Mouse (Mus musculus): Measurements from ENCODE around the gene Samd9l. TPM values are rescaled to one million over a fixed set of nuclear protein-coding genes. Genes with fewer than 3 reads are reported as not detected.
"Not testable (repeated sequence)": the region's sequence is repeated elsewhere in the genome, so short reads cannot be mapped to it uniquely, and the experiment has no call there.

Samd9l gene
- polyA plus RNA-seq (2014; fragmentation: Nextera tagmentation; extraction: Ambion mirVana): 14.5 and 14.6 TPM in 2 replicates

- H3K9ac ChIP-seq (replicated peaks; ENCODE audit: low read depth, low read length): not testable (repeated sequence)
Measured at GRCm38 (mm10) chr6:3399340-3400068, at the start of gene Samd9l. TSS of gene Samd9l (minus strand) at chr6:3399572.

GRCm38 (mm10) chr6:3447404-3447803 lies 48.0 kb upstream of the Samd9l start:
- no peaks in the 10 kb centered on the region for H3K36me3 ChIP-seq (ENCODE audit: control insufficient read depth, insufficient read depth, low read length)
- no peak overlapping the region for H3K4me3 ChIP-seq (ENCODE audit: low read depth, low read length)
- H3K27ac ChIP-seq (ENCODE audit: low read length): no peak overlapping the region
- peak; percentile 69; the same call in 1 of the 2 replicates for ATAC-seq (ENCODE audit: insufficient number of reproducible peaks, insufficient read depth, low FRiP score, low read depth)
- no peaks in the 10 kb centered on the region for H3K27me3 ChIP-seq (ENCODE audit: control insufficient read depth, insufficient read depth, low read length)
- WGBS: 3% methylated on average over 5 of the region's 5 CpGs
- no peak overlapping the region for H3K4me2 ChIP-seq (replicated peaks; ENCODE audit: low read depth, low read length)
- no peak overlapping the region for H3K9ac ChIP-seq (replicated peaks; ENCODE audit: low read depth, low read length)
- H3K9me3 ChIP-seq (ENCODE audit: control insufficient read depth, low read depth, low read length): no peaks in the 10 kb centered on the region
- H3K4me1 ChIP-seq (ENCODE audit: control insufficient read depth, insufficient read depth, low read length): no peaks in the 10 kb centered on the region

More at GRCm38 (mm10) chr6:3399340-3400068, at the start of gene Samd9l:
- not testable (repeated sequence) for H3K9me3 ChIP-seq (ENCODE audit: control insufficient read depth, low read depth, low read length); H3K4me1 ChIP-seq (ENCODE audit: control insufficient read depth, insufficient read depth, low read length); H3K36me3 ChIP-seq (ENCODE audit: control insufficient read depth, insufficient read depth, low read length); H3K27ac ChIP-seq (ENCODE audit: low read length); H3K27me3 ChIP-seq (ENCODE audit: control insufficient read depth, insufficient read depth, low read length)
- WGBS: 41% methylated on average over 4 of the region's 4 CpGs
- Histone ChIP-seq H3K4me2 (replicated peaks; ENCODE audit: low read depth, low read length) (peak within 1 kb of the TSS; percentile 31; the same call in 1 of the 2 replicates), H3K4me3 (ENCODE audit: low read depth, low read length) (peak within 1 kb of the TSS; percentile 0; the same call in 1 of the 2 replicates)
- peak; percentile 56; the same call in 1 of the 2 replicates for ATAC-seq (ENCODE audit: insufficient number of reproducible peaks, insufficient read depth, low FRiP score, low read depth)

- H3K36me3 ChIP-seq (ENCODE audit: control insufficient read depth, insufficient read depth, low read length): no peaks in the 10 kb centered on the region
- H3K9me3 ChIP-seq (ENCODE audit: control insufficient read depth, low read depth, low read length): no peaks in the 10 kb centered on the region
- H3K27me3 ChIP-seq (ENCODE audit: control insufficient read depth, insufficient read depth, low read length): no peaks in the 10 kb centered on the region
- H3K9ac ChIP-seq (replicated peaks; ENCODE audit: low read depth, low read length): no peak overlapping the region
- H3K4me1 ChIP-seq (ENCODE audit: control insufficient read depth, insufficient read depth, low read length): no peaks in the 10 kb centered on the region
- H3K27ac ChIP-seq (ENCODE audit: low read length): no peak overlapping the region
- H3K4me2 ChIP-seq (replicated peaks; ENCODE audit: low read depth, low read length): no peak overlapping the region
- WGBS: 21% methylated on average over 1 of the region's 1 CpGs
- ATAC-seq (ENCODE audit: insufficient number of reproducible peaks, insufficient read depth, low FRiP score, low read depth): no peak
- H3K4me3 ChIP-seq (ENCODE audit: low read depth, low read length): no peak overlapping the region
Measured at GRCm38 (mm10) chr6:3443905-3444304, 44.5 kb upstream of the Samd9l start.

- no peak for ATAC-seq (ENCODE audit: insufficient number of reproducible peaks, insufficient read depth, low FRiP score, low read depth)
- no peaks in the 10 kb centered on the region for H3K9me3 ChIP-seq (ENCODE audit: control insufficient read depth, low read depth, low read length)
- no peaks in the 10 kb centered on the region for H3K4me1 ChIP-seq (ENCODE audit: control insufficient read depth, insufficient read depth, low read length)
- H3K27ac ChIP-seq (ENCODE audit: low read length): no peak overlapping the region
- no peaks in the 10 kb centered on the region for H3K36me3 ChIP-seq (ENCODE audit: control insufficient read depth, insufficient read depth, low read length)
- no peaks in the 10 kb centered on the region for H3K27me3 ChIP-seq (ENCODE audit: control insufficient read depth, insufficient read depth, low read length)
- no peak overlapping the region for H3K9ac ChIP-seq (replicated peaks; ENCODE audit: low read depth, low read length)
- no peak overlapping the region for H3K4me3 ChIP-seq (ENCODE audit: low read depth, low read length)
- H3K4me2 ChIP-seq (replicated peaks; ENCODE audit: low read depth, low read length): no peak overlapping the region
Measured at GRCm38 (mm10) chr6:3436087-3436486, 36.7 kb upstream of the Samd9l start.

DNA sequence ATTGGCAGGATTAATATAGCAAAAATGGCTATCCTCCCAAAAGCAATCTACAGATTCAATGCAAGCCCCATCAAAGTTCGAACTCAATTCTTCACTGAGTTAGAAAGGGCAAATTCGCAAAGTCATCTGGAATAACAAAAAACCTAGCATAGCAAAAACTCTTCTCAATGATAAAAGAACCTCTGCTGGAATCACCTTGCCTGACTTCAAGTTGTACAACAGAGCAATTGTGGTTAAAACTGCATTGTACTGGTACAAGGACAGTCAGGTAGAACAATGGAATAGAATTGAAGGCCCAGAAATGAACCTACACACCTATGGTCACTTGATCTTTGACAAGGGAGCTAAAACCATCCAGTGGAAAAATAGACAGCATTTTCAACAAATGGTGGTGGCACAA lies 31.6 kb upstream of the Samd9l start:
- H3K9ac ChIP-seq (replicated peaks; ENCODE audit: low read depth, low read length); H3K27me3 ChIP-seq (ENCODE audit: control insufficient read depth, insufficient read depth, low read length); H3K4me2 ChIP-seq (replicated peaks; ENCODE audit: low read depth, low read length); H3K9me3 ChIP-seq (ENCODE audit: control insufficient read depth, low read depth, low read length); H3K4me1 ChIP-seq (ENCODE audit: control insufficient read depth, insufficient read depth, low read length); H3K4me3 ChIP-seq (ENCODE audit: low read depth, low read length); ATAC-seq (ENCODE audit: insufficient number of reproducible peaks, insufficient read depth, low FRiP score, low read depth); H3K36me3 ChIP-seq (ENCODE audit: control insufficient read depth, insufficient read depth, low read length); H3K27ac ChIP-seq (ENCODE audit: low read length): not testable (repeated sequence)
- WGBS: 87% methylated on average over 2 of the region's 2 CpGs

GRCm38 (mm10) chr6:3427047-3427446 lies 27.7 kb upstream of the Samd9l start:
- H3K4me2 ChIP-seq (replicated peaks; ENCODE audit: low read depth, low read length): no peak overlapping the region
- no peak overlapping the region for H3K27ac ChIP-seq (ENCODE audit: low read length)
- H3K27me3 ChIP-seq (ENCODE audit: control insufficient read depth, insufficient read depth, low read length): no peaks in the 10 kb centered on the region
- ATAC-seq (ENCODE audit: insufficient number of reproducible peaks, insufficient read depth, low FRiP score, low read depth): no peak
- no peaks in the 10 kb centered on the region for H3K9me3 ChIP-seq (ENCODE audit: control insufficient read depth, low read depth, low read length)
- no peaks in the 10 kb centered on the region for H3K36me3 ChIP-seq (ENCODE audit: control insufficient read depth, insufficient read depth, low read length)
- WGBS: 83% methylated on average over 1 of the region's 1 CpGs
- no peaks in the 10 kb centered on the region for H3K4me1 ChIP-seq (ENCODE audit: control insufficient read depth, insufficient read depth, low read length)
- no peak overlapping the region for H3K9ac ChIP-seq (replicated peaks; ENCODE audit: low read depth, low read length)
- no peak overlapping the region for H3K4me3 ChIP-seq (ENCODE audit: low read depth, low read length)

- not testable (repeated sequence) for H3K27me3 ChIP-seq (ENCODE audit: control insufficient read depth, insufficient read depth, low read length); H3K9ac ChIP-seq (replicated peaks; ENCODE audit: low read depth, low read length); H3K9me3 ChIP-seq (ENCODE audit: control insufficient read depth, low read depth, low read length); H3K4me1 ChIP-seq (ENCODE audit: control insufficient read depth, insufficient read depth, low read length); H3K4me2 ChIP-seq (replicated peaks; ENCODE audit: low read depth, low read length); H3K27ac ChIP-seq (ENCODE audit: low read length); H3K4me3 ChIP-seq (ENCODE audit: low read depth, low read length); H3K36me3 ChIP-seq (ENCODE audit: control insufficient read depth, insufficient read depth, low read length)
- peak; percentile 80 for ATAC-seq (ENCODE audit: insufficient number of reproducible peaks, insufficient read depth, low FRiP score, low read depth)
Measured at GRCm38 (mm10) chr6:3425333-3425732, 26.0 kb upstream of the Samd9l start.

DNA sequence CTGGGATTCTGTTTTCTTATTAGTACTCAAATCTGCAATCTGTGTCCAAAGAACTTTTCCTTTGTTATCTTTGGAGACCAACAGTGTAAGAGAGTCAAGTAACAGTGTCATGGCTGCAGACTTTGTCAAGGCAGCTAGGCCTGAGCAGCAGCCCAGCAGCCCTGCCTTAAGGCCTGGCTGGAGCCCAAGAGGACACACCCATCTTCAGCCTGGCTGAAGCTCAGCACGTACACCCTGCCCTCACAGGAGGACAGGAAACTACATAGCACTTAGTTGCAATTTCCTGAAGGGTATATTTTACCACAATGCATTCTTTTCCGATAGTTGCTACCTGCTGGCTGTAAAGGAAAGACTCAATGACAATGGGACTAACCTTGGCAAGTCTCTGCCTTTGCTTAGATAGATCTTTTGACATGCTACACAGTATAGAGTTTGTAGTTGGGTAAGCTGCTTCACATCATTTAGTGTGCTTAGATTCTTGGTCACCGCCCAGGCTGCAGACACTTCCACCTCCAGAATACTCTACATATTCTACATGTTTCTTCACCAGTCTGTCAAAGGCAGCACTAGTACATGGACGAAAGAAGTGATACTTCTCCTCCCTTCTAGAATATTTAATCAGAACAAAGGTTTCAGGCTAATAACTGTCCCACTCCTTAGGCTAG lies 25.4 kb upstream of the Samd9l start:
- H3K4me2 ChIP-seq (replicated peaks; ENCODE audit: low read depth, low read length); H3K27ac ChIP-seq (ENCODE audit: low read length); H3K9ac ChIP-seq (replicated peaks; ENCODE audit: low read depth, low read length); H3K36me3 ChIP-seq (ENCODE audit: control insufficient read depth, insufficient read depth, low read length); H3K27me3 ChIP-seq (ENCODE audit: control insufficient read depth, insufficient read depth, low read length); H3K4me1 ChIP-seq (ENCODE audit: control insufficient read depth, insufficient read depth, low read length); H3K9me3 ChIP-seq (ENCODE audit: control insufficient read depth, low read depth, low read length); H3K4me3 ChIP-seq (ENCODE audit: low read depth, low read length): not testable (repeated sequence)
- WGBS: 38% methylated on average over 1 of the region's 4 CpGs
- peak; percentile 58; the same call in 1 of the 2 replicates for ATAC-seq (ENCODE audit: insufficient number of reproducible peaks, insufficient read depth, low FRiP score, low read depth)

Data from stomach, embryonic 14.5 days (tissue).